Mouse (Mus musculus) ES-E14 (cell line): Measurements from ENCODE around the gene Poc1a. TPM values are rescaled to one million over a fixed set of nuclear protein-coding genes. Genes with fewer than 3 reads are reported as not detected.

Source experiments
- DNase-seq: peaks from one replicate; pipeline ENCODE4 v3.0.0-alpha.2; 2013; ENCODE audit warnings: low read depth, low spot score
- H3K27ac ChIP-seq: 2 replicates; pipeline ENCODE4 v1.5.1; 2012; ENCODE audit warnings: low read depth, mild to moderate bottlenecking, low read length, moderate library complexity, mixed read lengths; ENCODE audit not compliant: poor library complexity, insufficient read depth, severe bottlenecking
- H3K36me3 ChIP-seq: 2 replicates; pipeline ENCODE4 v1.6.1; 2012; ENCODE audit warnings: mild to moderate bottlenecking, low read length, moderate library complexity, mixed read lengths; ENCODE audit not compliant: control insufficient read depth, poor library complexity, insufficient read depth, severe bottlenecking
- H3K4me1 ChIP-seq, 2 experiments: fragments of 150-350 bp in 1 of 2; sonication (generic) in 1 of 2; 2 replicates each; pipeline ENCODE4 v1.6.1; 2012; ENCODE audit warnings: low read length in 2 of 2, mild to moderate bottlenecking in 1 of 2, mixed read lengths in 1 of 2; ENCODE audit not compliant: control insufficient read depth in 2 of 2, insufficient read depth in 2 of 2, poor library complexity in 1 of 2
- H3K4me3 ChIP-seq, 2 experiments: fragments of 150-350 bp in 1 of 2; sonication (generic) in 1 of 2; 2 replicates each; pipeline ENCODE4 v1.5.1; 2012; ENCODE audit warnings: low read length in 2 of 2, low read depth in 1 of 2, mild to moderate bottlenecking in 1 of 2, mixed read lengths in 1 of 2; ENCODE audit not compliant: insufficient read depth in 1 of 2, poor library complexity in 1 of 2, severe bottlenecking in 1 of 2
- H3K9ac ChIP-seq: 2 replicates; pipeline ENCODE4 v1.6.1; 2012; ENCODE audit warnings: low read depth, mild to moderate bottlenecking, low read length, mixed read lengths; ENCODE audit not compliant: poor library complexity, insufficient read depth, severe bottlenecking
- H3K9me3 ChIP-seq: fragments of 150-350 bp; sonication (generic); 2 replicates; pipeline ENCODE4 v1.6.1; 2012; ENCODE audit warnings: low read depth, mild to moderate bottlenecking, low read length; ENCODE audit not compliant: control insufficient read depth, insufficient read depth
- CHD2 ChIP-seq: IDR thresholded peaks from 2 replicates; pipeline ENCODE4 v1.6.1; 2014; ENCODE audit warnings: mild to moderate bottlenecking, low read depth, low read length, inconsistent platforms
- HCFC1 ChIP-seq: IDR thresholded peaks from 2 replicates; pipeline ENCODE4 v1.6.1; 2012; ENCODE audit warnings: low read length, inconsistent platforms, borderline replicate concordance; ENCODE audit not compliant: insufficient read depth
- MAFK ChIP-seq: IDR thresholded peaks from 2 replicates; pipeline ENCODE4 v1.6.1; 2014; ENCODE audit warnings: mild to moderate bottlenecking, low read depth, low read length, inconsistent platforms; ENCODE audit not compliant: insufficient read depth
- ZC3H11A ChIP-seq: IDR thresholded peaks from 2 replicates; pipeline ENCODE4 v1.6.1; 2012; ENCODE audit warnings: low read depth, mild to moderate bottlenecking, inconsistent platforms, low read length, borderline replicate concordance
- ZNF384 ChIP-seq: IDR thresholded peaks from 2 replicates; pipeline ENCODE4 v1.6.1; 2012; ENCODE audit warnings: low read depth, low read length, inconsistent platforms
- in situ Hi-C, 2 experiments: fragments of 600-800 bp; cut with MboI; formaldehyde crosslinking; loops; one replicate each; pipeline ENCODE4 v1.15.1; 2025; ENCODE audit warnings: low sequenced_read_pairs in 2 of 2, inconsistent platforms in 1 of 2; ENCODE audit not compliant: unreplicated experiment in 2 of 2
- total RNA-seq: library from RNA; depleted of rRNA; stranded (reverse); fragments of 300-350 nt; gene quantifications from 2 replicates; pipeline ENCODE4 v1.2.3, GENCODE M21; 2012

The Poc1a gene
- total RNA-seq, 1 experiment = 21.2 TPM

- in situ Hi-C loops = no loop called here
- Histone ChIP-seq H3K9me3 (no peaks in the 10 kb centered on the region), H3K36me3 (no peaks in the 10 kb centered on the region), H3K9ac (no peak overlapping the region), H3K27ac (no peak overlapping the region), H3K4me3 (no peak overlapping the region), H3K4me1 (no peaks in the 10 kb centered on the region)
- TF ChIP-seq ZC3H11A (no peak), HCFC1 (no peak), MAFK (no peak), ZNF384 (no peak), CHD2 (no peak)
- DNase-seq = no peak
These were observed 5.1 kb upstream of the Poc1a start for GRCm38 (mm10) chr9:106275806-106276205.

GRCm38 (mm10) chr9:106280386-106280785 lies 475 bp upstream of the Poc1a start:
- in situ Hi-C loops = no loop called here
- no peak for DNase-seq
- H3K36me3 ChIP-seq = peaks cover 4% of the 10 kb centered on the region; the same call in 1 of the 2 replicates
- H3K4me1 ChIP-seq = peaks cover 2 to 3% of the 10 kb centered on the region in 2 experiments; a peak in 2 of 4 replicates
- peak overlapping the region; percentile 79 to 96 for H3K4me3 ChIP-seq
- 0 out of 2 replicates have a peak, but pooled peaks have one; percentile 11 for TF ChIP-seq ZC3H11A
- TF ChIP-seq HCFC1 = no peak
- 0 out of 2 replicates have a peak, but pooled peaks have one; percentile 4 for TF ChIP-seq MAFK
- TF ChIP-seq CHD2 = no peak
- peak; percentile 97 for TF ChIP-seq ZNF384
- peak overlapping the region; percentile 72; the same call in 1 of the 2 replicates for H3K9ac ChIP-seq
- H3K9me3 ChIP-seq = no peaks in the 10 kb centered on the region
- H3K27ac ChIP-seq = no peak overlapping the region; the same call in 1 of the 2 replicates

- peaks cover 10% of the 10 kb centered on the region; the same call in 1 of the 2 replicates for H3K36me3 ChIP-seq
- TF ChIP-seq ZC3H11A = no peak
- DNase-seq = no peak
- H3K4me3 ChIP-seq = peak overlapping the region; percentile 79 to 96; a peak in 2 of 4 replicates
- H3K9me3 ChIP-seq = no peaks in the 10 kb centered on the region
- H3K9ac ChIP-seq = peak overlapping the region; percentile 88
- in situ Hi-C loops = no loop called here
- no peak overlapping the region for H3K27ac ChIP-seq
- H3K4me1 ChIP-seq = peaks cover 2 to 3% of the 10 kb centered on the region in 2 experiments; a peak in 2 of 4 replicates
These were observed 1.2 kb downstream of the Poc1a start for GRCm38 (mm10) chr9:106282024-106282423.

- TF ChIP-seq ZC3H11A (no peak), HCFC1 (no peak), MAFK (no peak), ZNF384 (no peak), CHD2 (no peak)
- peaks cover 18% of the 10 kb centered on the region; the same call in 1 of the 2 replicates for H3K36me3 ChIP-seq
- H3K9ac ChIP-seq = no peak overlapping the region
- no peaks in the 10 kb centered on the region for H3K9me3 ChIP-seq
- no peak overlapping the region for H3K27ac ChIP-seq
- H3K4me1 ChIP-seq = peaks cover 0 to 3% of the 10 kb centered on the region in 2 experiments; a peak in 1 of 4 replicates
- in situ Hi-C loops = no loop called here
- no peak overlapping the region for H3K4me3 ChIP-seq
- DNase-seq = no peak
These were observed 6.3 kb downstream of the Poc1a start for GRCm38 (mm10) chr9:106287165-106287564.

GRCm38 (mm10) chr9:106288864-106289263 lies 8.0 kb downstream of the Poc1a start:
- TF ChIP-seq ZC3H11A (peak; percentile 53; the same call in 1 of the 2 replicates), MAFK (no peak)
- Histone ChIP-seq H3K4me3 (no peak overlapping the region), H3K9ac (no peak overlapping the region), H3K27ac (no peak overlapping the region), H3K4me1 (peaks cover 0 to 3% of the 10 kb centered on the region in 2 experiments; a peak in 1 of 4 replicates), H3K36me3 (peaks cover 18% of the 10 kb centered on the region; the same call in 1 of the 2 replicates), H3K9me3 (no peaks in the 10 kb centered on the region)
- in situ Hi-C loops = no loop called here
- peak; percentile 36 for DNase-seq
